Mouse (Mus musculus): ENCODE measurements at regions not wholly inside any gene's neighbourhood (a gene's known extent, or its start where the extent isn't known, plus 50 kb on each side); places are given as distances from the start of the nearest gene placed in this dataset. TPM values are rescaled to one million over a fixed set of nuclear protein-coding genes. Genes with fewer than 3 reads are reported as not detected.
"Not testable (repeated sequence)": the region's sequence is repeated elsewhere in the genome, so short reads cannot be mapped to it uniquely, and the experiment has no call there.

DNA sequence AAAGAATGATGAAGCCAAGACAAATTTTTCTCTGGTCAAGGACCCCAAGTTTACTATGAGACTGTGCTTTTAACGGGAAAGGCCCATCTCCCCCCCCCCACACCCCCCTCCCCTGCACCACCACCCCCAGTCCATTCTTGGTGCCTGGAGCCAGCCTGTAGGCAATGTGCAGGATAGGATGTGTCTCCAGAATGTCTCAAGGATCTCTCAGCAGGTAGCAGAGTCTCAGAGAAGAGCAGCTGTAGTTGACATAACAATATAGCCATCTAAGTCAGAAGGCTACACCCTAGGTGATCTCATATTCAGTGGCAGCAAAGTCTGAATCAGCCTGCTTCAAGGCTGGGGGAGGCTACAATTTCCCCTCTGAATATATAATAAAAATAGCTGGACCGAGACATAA, 368.6 kb downstream of the Eepd1 start:
- 93% methylated on average over 2 of the region's 2 CpGs for WGBS

DNA sequence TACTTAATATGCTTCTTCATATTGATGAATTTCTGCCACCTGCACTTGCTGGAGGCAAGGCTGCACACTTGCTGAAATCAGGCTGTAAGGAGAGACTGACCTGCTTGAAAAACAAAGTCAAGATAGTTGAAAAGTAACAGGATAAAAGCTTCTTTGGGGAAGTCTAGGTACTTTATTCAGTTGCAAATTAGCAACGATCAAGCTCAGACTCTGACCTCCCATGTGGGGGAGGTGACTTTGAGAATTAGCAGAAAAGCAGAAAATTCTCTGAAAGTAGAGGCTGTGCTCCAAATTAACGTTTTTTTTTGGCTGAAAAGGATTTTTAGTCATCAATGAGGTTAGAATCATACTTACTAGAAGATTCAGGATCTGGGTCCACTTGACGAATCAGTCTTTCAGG, 369.3 kb downstream of the Eepd1 start:
- not testable (repeated sequence) for H3K27ac ChIP-seq; H3K36me3 ChIP-seq (replicated peaks); H3K27me3 ChIP-seq (ENCODE audit: poor library complexity, severe bottlenecking); DNase-seq (ENCODE audit: extremely low spot score, low spot score); H3K4me3 ChIP-seq; H3K4me1 ChIP-seq; H3K9me3 ChIP-seq
- 63% methylated on average over 3 of the region's 3 CpGs for WGBS

More for the DNA sequence above, 368.6 kb downstream of the Eepd1 start:
- H3K4me3 ChIP-seq; H3K4me1 ChIP-seq; DNase-seq (ENCODE audit: extremely low spot score, low spot score); H3K27ac ChIP-seq; H3K27me3 ChIP-seq (ENCODE audit: poor library complexity, severe bottlenecking); H3K36me3 ChIP-seq (replicated peaks); H3K9me3 ChIP-seq: not testable (repeated sequence)

DNA sequence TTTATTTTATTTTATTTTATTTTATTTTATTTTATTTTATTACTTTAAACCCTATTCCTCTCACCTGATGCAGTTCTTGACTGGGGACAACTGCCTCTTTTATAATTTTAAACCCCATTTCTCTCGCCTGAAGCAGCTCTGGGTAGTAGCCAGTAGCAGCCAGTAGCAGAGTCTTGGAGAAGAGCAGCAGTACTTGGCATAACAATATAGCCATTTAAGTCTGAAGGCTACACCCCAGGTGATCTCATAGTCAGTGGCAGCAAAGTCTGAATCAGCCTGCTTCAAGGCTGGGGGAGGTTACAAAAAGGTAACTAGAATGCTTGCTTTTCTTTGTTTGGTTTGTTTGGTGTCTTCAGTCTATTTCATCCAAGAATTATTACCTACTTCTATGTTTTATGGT, 373.2 kb downstream of the Eepd1 start:
- Histone ChIP-seq H3K27ac (no peak overlapping the region), H3K4me1 (no peaks in the 10 kb centered on the region), H3K4me3 (no peak overlapping the region), H3K36me3 (replicated peaks) (no peaks in the 10 kb centered on the region), H3K9me3 (no peaks in the 10 kb centered on the region), H3K27me3 (ENCODE audit: poor library complexity, severe bottlenecking) (no peaks in the 10 kb centered on the region)
- no peak for DNase-seq (ENCODE audit: extremely low spot score, low spot score)
- 49% methylated on average over 1 of the region's 1 CpGs for WGBS

DNA sequence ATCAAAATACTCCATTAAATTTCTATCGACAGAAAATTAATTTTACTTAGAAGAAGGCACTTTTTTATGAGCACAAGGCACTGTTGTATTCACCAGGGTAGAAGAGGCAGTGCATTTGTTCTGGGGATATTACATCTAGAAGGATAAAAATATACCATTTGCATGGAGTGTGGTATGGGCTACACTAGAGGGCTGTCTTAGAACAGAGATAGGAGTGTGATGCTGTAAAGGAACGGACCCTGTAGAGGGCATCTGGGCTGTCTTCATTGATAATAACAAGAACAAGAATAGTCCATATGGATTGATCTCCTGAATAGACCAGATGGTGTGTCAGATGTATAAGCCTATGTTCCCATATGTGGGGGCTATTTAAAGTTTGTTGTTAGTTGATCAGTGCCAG, 388.9 kb downstream of the Eepd1 start:
- Histone ChIP-seq H3K27me3 (ENCODE audit: poor library complexity, severe bottlenecking) (no peaks in the 10 kb centered on the region), H3K9me3 (no peaks in the 10 kb centered on the region), H3K36me3 (replicated peaks) (no peaks in the 10 kb centered on the region), H3K4me3 (no peak overlapping the region), H3K4me1 (no peaks in the 10 kb centered on the region), H3K27ac (no peak overlapping the region)
- no peak for DNase-seq (ENCODE audit: extremely low spot score, low spot score)
- 84% methylated on average over 2 of the region's 2 CpGs for WGBS

DNA sequence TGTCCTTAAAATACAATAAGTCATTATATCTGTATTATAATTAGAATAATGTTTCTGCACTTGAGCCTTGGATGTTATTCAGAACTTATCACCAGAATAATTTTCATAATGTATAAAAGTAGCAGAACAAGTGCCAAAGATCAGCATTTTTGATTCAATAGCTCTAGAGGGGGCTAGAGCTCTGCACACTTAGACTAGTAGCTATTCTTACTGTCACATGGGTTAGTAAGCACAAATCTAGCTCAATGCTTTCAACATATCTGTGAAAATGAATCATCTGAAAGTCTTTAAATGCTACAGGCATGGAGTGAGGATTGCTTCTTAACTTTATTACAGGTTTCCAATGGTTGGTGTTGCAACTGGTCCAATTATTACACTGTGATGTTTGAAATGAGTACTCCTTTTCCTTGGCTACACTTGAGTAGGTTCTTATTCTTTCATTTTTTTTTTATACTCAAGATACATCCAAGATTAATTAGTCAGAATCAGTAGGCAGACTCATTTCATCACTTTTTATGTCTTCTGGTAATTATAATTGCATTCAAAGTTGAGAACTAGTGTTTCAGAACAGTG, 415.1 kb downstream of the Eepd1 start:
- Histone ChIP-seq H3K9me3 (no peaks in the 10 kb centered on the region), H3K27ac (no peak overlapping the region), H3K4me1 (no peaks in the 10 kb centered on the region), H3K27me3 (ENCODE audit: poor library complexity, severe bottlenecking) (no peaks in the 10 kb centered on the region), H3K4me3 (no peak overlapping the region), H3K36me3 (replicated peaks) (no peaks in the 10 kb centered on the region)
- no peak for DNase-seq (ENCODE audit: extremely low spot score, low spot score)

Small RNA genes lying in the stretch of these regions (microRNA-seq; reads per million reads assigned to microRNA genes)
- not detected for gene Gm26190

Data from forebrain, embryonic 10.5 days (tissue).